Mouse (Mus musculus): Measurements from ENCODE around the gene Myadml2. TPM values are rescaled to one million over a fixed set of nuclear protein-coding genes. Genes with fewer than 3 reads are reported as not detected.

Gene Myadml2
- total and polyA plus RNA-seq, 3 experiments = 0.68 TPM; not detected in 2

DNA sequence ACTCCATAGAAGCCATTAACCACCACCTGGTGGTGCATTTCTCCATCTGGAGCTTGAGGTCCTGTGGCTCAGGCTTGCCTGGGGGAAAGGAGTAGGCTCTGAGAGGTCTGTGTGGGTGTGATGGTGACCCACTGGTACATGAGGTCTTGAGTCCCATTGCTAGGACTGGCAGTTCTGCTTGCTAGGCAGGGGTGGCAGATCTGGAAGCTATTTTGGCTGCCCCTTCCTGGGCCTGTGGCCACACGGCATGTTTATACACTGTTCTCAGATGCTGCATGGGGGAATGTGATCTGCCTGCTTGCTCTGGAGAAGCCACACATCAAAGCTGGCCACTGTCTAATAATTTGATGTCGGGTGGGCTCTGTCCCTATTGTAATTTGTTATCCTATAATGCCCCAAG is 36.1 kb upstream of the Myadml2 start:
- Histone ChIP-seq H3K79me2 (replicated peaks; ENCODE audit: control insufficient read depth, extremely low read depth, insufficient read depth, poor library complexity, severe bottlenecking) (no peaks in the 10 kb centered on the region), H3K4me3 (replicated peaks in 1 of 3; ENCODE audit: low read depth in 2 of 3, low read length in 2 of 3, poor library complexity in 1 of 3) (no peak overlapping the region), H3K27me3 (replicated peaks) (no peaks in the 10 kb centered on the region), H3K4me1 (ENCODE audit: control insufficient read depth in 1 of 2, insufficient read depth in 2 of 2) (no peaks in the 10 kb centered on the region), H3K27ac (ENCODE audit: insufficient read depth, low read depth) (no peak overlapping the region), H3K9ac (ENCODE audit: insufficient read depth, low read depth) (no peak overlapping the region), H3K4me2 (ENCODE audit: insufficient read depth, low read depth, poor library complexity, severe bottlenecking) (no peak overlapping the region), H3K9me3 (replicated peaks; ENCODE audit: low read length) (no peaks in the 10 kb centered on the region), H3K36me3 (replicated peaks in 1 of 2; ENCODE audit: control insufficient read depth in 1 of 2, insufficient read depth in 1 of 2, low read length in 1 of 2) (peaks cover 49 to 93% of the 10 kb centered on the region in 2 experiments)
- no peak for TF ChIP-seq EP300 (IDR thresholded peaks at IDR 0.05; ENCODE audit: low read length)
- no peak for TF ChIP-seq E2F4 (IDR thresholded peaks at IDR 0.05; ENCODE audit: insufficient replicate concordance, low read depth, low read length)
- 0 out of 4 replicates have a peak, but pooled peaks of 1 of the 2 experiments have one; percentile 7 for TF ChIP-seq CTCF (conservative IDR thresholded peaks at IDR 0.05 in 1 of 2, IDR thresholded peaks at IDR 0.05 in 1 of 2; ENCODE audit: low read depth in 2 of 2, low read length in 2 of 2)
- no peak for TF ChIP-seq ZNF384 (IDR thresholded peaks at IDR 0.05; ENCODE audit: low read depth, low read length)
- dilution Hi-C loops (cut with MboI; ENCODE audit: extremely low pct_ligation_motif_present, extremely low pct_unique_long_range_greater_than_20kb, low sequenced_read_pairs) (no loop called here), in situ Hi-C loops (cut with MboI; ENCODE audit: low pct_ligation_motif_present, low pct_unique_long_range_greater_than_20kb, low sequenced_read_pairs) (loop anchor here (10.0 kb wide), 1 partner anchor 59 kb away; the partner anchor contains the start of gene Sirt7)
- DNase-seq (ENCODE audit: extremely low read depth) = no peak

DNA sequence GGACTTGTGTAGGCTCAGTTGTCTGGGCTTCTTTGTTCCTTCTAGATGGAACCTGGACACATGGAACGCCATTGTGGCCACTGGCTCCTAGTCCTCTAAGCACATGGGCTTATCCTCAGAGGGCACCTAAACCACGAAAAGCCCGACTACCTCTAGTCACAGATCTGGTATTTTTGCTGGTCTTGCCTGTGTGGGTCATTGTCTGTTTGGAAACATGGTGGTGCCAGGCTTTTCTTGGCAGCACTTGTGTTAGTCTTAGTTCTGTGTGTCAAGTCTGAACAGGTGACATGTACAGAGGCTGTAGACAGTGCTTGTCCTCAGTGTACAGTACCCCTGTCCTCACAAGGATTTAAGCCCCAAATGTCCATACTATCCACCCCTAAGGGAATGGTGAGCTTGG is 35.6 kb upstream of the Myadml2 start:
- H3K36me3 ChIP-seq (replicated peaks in 1 of 2; ENCODE audit: control insufficient read depth in 1 of 2, insufficient read depth in 1 of 2, low read length in 1 of 2) = peaks cover 49 to 92% of the 10 kb centered on the region in 2 experiments
- in situ Hi-C loops (cut with MboI; ENCODE audit: low pct_ligation_motif_present, low pct_unique_long_range_greater_than_20kb, low sequenced_read_pairs) (loop anchor here (10.0 kb wide), 1 partner anchor 59 kb away; the partner anchor contains the start of gene Sirt7), dilution Hi-C loops (cut with MboI; ENCODE audit: extremely low pct_ligation_motif_present, extremely low pct_unique_long_range_greater_than_20kb, low sequenced_read_pairs) (no loop called here)
- H3K4me2 ChIP-seq (ENCODE audit: insufficient read depth, low read depth, poor library complexity, severe bottlenecking) = no peak overlapping the region
- no peaks in the 10 kb centered on the region for H3K9me3 ChIP-seq (replicated peaks; ENCODE audit: low read length)
- H3K79me2 ChIP-seq (replicated peaks; ENCODE audit: control insufficient read depth, extremely low read depth, insufficient read depth, poor library complexity, severe bottlenecking) = no peaks in the 10 kb centered on the region
- DNase-seq (ENCODE audit: extremely low read depth) = no peak
- no peak for TF ChIP-seq RCOR1 (conservative IDR thresholded peaks at IDR 0.05; ENCODE audit: low read depth, low read length)
- TF ChIP-seq IRF4 (IDR thresholded peaks at IDR 0.05; ENCODE audit: low read depth, low read length) = no peak
- no peak for TF ChIP-seq MAZ (IDR thresholded peaks at IDR 0.05; ENCODE audit: low read depth, low read length)
- no peak for TF ChIP-seq TCF12 (IDR thresholded peaks at IDR 0.05; ENCODE audit: low read depth, low read length)
- no peaks in the 10 kb centered on the region for H3K27me3 ChIP-seq (replicated peaks)
- no peak overlapping the region for H3K4me3 ChIP-seq (replicated peaks in 1 of 3; ENCODE audit: low read depth in 2 of 3, low read length in 2 of 3, poor library complexity in 1 of 3)
- H3K9ac ChIP-seq (ENCODE audit: insufficient read depth, low read depth) = no peak overlapping the region
- no peaks in the 10 kb centered on the region for H3K4me1 ChIP-seq (ENCODE audit: control insufficient read depth in 1 of 2, insufficient read depth in 2 of 2)
- H3K27ac ChIP-seq (ENCODE audit: insufficient read depth, low read depth) = no peak overlapping the region

DNA sequence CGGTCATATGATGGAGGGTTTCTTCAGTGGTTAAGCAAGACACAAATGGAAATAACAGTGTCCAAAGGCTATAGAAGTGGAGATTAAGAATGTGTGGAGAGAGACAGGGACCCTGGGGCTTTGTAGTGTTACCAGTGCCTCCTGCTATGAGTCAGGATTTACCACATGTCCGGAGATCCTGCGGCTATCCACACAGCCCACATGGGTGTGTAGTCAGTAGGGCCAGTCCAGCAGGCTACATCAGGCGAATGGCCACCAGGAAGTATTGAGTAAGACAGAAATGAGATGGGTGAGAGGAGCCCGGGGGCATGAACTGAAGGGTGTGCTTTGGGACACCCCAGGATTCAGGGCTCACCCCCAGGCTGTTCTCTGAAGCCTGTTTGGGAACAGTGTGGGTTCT is 34.7 kb upstream of the Myadml2 start:
- H3K27me3 ChIP-seq (replicated peaks) = no peaks in the 10 kb centered on the region
- H3K4me1 ChIP-seq (ENCODE audit: control insufficient read depth in 1 of 2, insufficient read depth in 2 of 2) = no peaks in the 10 kb centered on the region
- in situ Hi-C loops (cut with MboI; ENCODE audit: low pct_ligation_motif_present, low pct_unique_long_range_greater_than_20kb, low sequenced_read_pairs) = loop anchor here (10.0 kb wide), 1 partner anchor 58 kb away; the partner anchor contains the start of gene Sirt7
- TF ChIP-seq MAZ (IDR thresholded peaks at IDR 0.05; ENCODE audit: low read depth, low read length) (no peak), ELF1 (IDR thresholded peaks at IDR 0.05; ENCODE audit: low read depth, low read length) (no peak), ZNF384 (IDR thresholded peaks at IDR 0.05; ENCODE audit: low read depth, low read length) (no peak)
- H3K27ac ChIP-seq (ENCODE audit: insufficient read depth, low read depth) = no peak overlapping the region
- H3K36me3 ChIP-seq (replicated peaks in 1 of 2; ENCODE audit: control insufficient read depth in 1 of 2, insufficient read depth in 1 of 2, low read length in 1 of 2) = peaks cover 52 to 93% of the 10 kb centered on the region in 2 experiments
- no peak overlapping the region for H3K4me3 ChIP-seq (replicated peaks in 1 of 3; ENCODE audit: low read depth in 2 of 3, low read length in 2 of 3, poor library complexity in 1 of 3)
- no peak overlapping the region for H3K4me2 ChIP-seq (ENCODE audit: insufficient read depth, low read depth, poor library complexity, severe bottlenecking)
- no peak overlapping the region for H3K9ac ChIP-seq (ENCODE audit: insufficient read depth, low read depth)
- no peaks in the 10 kb centered on the region for H3K79me2 ChIP-seq (replicated peaks; ENCODE audit: control insufficient read depth, extremely low read depth, insufficient read depth, poor library complexity, severe bottlenecking)
- no peak for DNase-seq (ENCODE audit: extremely low read depth)
- dilution Hi-C loops (cut with MboI; ENCODE audit: extremely low pct_ligation_motif_present, extremely low pct_unique_long_range_greater_than_20kb, low sequenced_read_pairs) = no loop called here
- H3K9me3 ChIP-seq (replicated peaks; ENCODE audit: low read length) = no peaks in the 10 kb centered on the region
